Mouse (Mus musculus) v-Abl transformed pro-B cells (cell line): ENCODE measurements around the gene Zfp385c.

Experiments used
- in situ Hi-C, 2 experiments: fragments of 400-800 bp; cut with MboI; formaldehyde crosslinking; loops; one replicate each; pipeline ENCODE4 v1.15.1; 2025; ENCODE audit not compliant: unreplicated experiment in 2 of 2

Gene Zfp385c

GRCm38 (mm10) chr11:100609355-100609996 is 82.8 kb downstream of the Zfp385c start:
- in situ Hi-C loops, result no loop called here

- in situ Hi-C loops, result no loop called here
Measured at GRCm38 (mm10) chr11:100608796-100609195, 83.5 kb downstream of the Zfp385c start.

- in situ Hi-C loops, result no loop called here
Measured at GRCm38 (mm10) chr11:100607121-100607520, 85.1 kb downstream of the Zfp385c start.

- in situ Hi-C loops, result no loop called here
Measured at GRCm38 (mm10) chr11:100605451-100605850, 86.8 kb downstream of the Zfp385c start.

GRCm38 (mm10) chr11:100604321-100605005 is 87.8 kb downstream of the Zfp385c start:
- in situ Hi-C loops, result no loop called here

- in situ Hi-C loops, result no loop called here
Measured at GRCm38 (mm10) chr11:100603813-100604212, 88.4 kb downstream of the Zfp385c start.

GRCm38 (mm10) chr11:100603155-100603554 is 89.1 kb downstream of the Zfp385c start:
- in situ Hi-C loops, result no loop called here

GRCm38 (mm10) chr11:100601372-100601771 is 90.9 kb downstream of the Zfp385c start:
- in situ Hi-C loops, result no loop called here

GRCm38 (mm10) chr11:100598074-100598473 is 94.2 kb downstream of the Zfp385c start:
- in situ Hi-C loops, result loop anchor here in 1 of 2 experiments (25.0 kb wide), 1 partner anchor 1661 kb away; the partner anchor contains the start of gene Rara

- in situ Hi-C loops, result loop anchor here in 1 of 2 experiments (25.0 kb wide), 1 partner anchor 1658 kb away; the partner anchor contains the start of gene Rara
Measured at GRCm38 (mm10) chr11:100595533-100595932, 96.7 kb downstream of the Zfp385c start.

- in situ Hi-C loops, result loop anchor here in 1 of 2 experiments (25.0 kb wide), 1 partner anchor 1657 kb away; the partner anchor contains the start of gene Rara
Measured at GRCm38 (mm10) chr11:100594608-100595007, 97.6 kb downstream of the Zfp385c start.

GRCm38 (mm10) chr11:100592346-100593046 is 99.8 kb downstream of the Zfp385c start:
- in situ Hi-C loops, result loop anchor here in 1 of 2 experiments (25.0 kb wide), 1 partner anchor 1655 kb away; the partner anchor contains the start of gene Rara

- in situ Hi-C loops, result loop anchor here in 1 of 2 experiments (5.0 to 25.0 kb wide), 2 partner anchors 34 to 1651 kb away; partner anchors contain the start of genes Dnajc7 and Rara
Measured at GRCm38 (mm10) chr11:100588462-100588861, 103.8 kb downstream of the Zfp385c start.

- in situ Hi-C loops, result loop anchor here in 1 of 2 experiments (5.0 to 25.0 kb wide), 2 partner anchors 37 to 1648 kb away; partner anchors contain the start of genes Dnajc7 and Rara
Measured at GRCm38 (mm10) chr11:100585148-100585547, 107.1 kb downstream of the Zfp385c start.

GRCm38 (mm10) chr11:100584561-100584961 is 107.7 kb downstream of the Zfp385c start:
- in situ Hi-C loops, result loop anchor here in 1 of 2 experiments (25.0 kb wide), 1 partner anchor 1647 kb away; the partner anchor contains the start of gene Rara

GRCm38 (mm10) chr11:100582836-100583235 is 109.4 kb downstream of the Zfp385c start:
- in situ Hi-C loops, result loop anchor here in 1 of 2 experiments (25.0 kb wide), 1 partner anchor 1646 kb away; the partner anchor contains the start of gene Rara

GRCm38 (mm10) chr11:100582413-100582812 is 109.8 kb downstream of the Zfp385c start:
- in situ Hi-C loops, result loop anchor here in 1 of 2 experiments (25.0 kb wide), 1 partner anchor 1645 kb away; the partner anchor contains the start of gene Rara

- in situ Hi-C loops, result loop anchor here in 1 of 2 experiments (25.0 kb wide), 1 partner anchor 1644 kb away; the partner anchor contains the start of gene Rara
Measured at GRCm38 (mm10) chr11:100581756-100582155, 110.5 kb downstream of the Zfp385c start.

- in situ Hi-C loops, result loop anchor here in 1 of 2 experiments (25.0 kb wide), 1 partner anchor 1643 kb away; the partner anchor contains the start of gene Rara
Measured at GRCm38 (mm10) chr11:100580275-100580674, 112.0 kb downstream of the Zfp385c start.
